Mouse (Mus musculus) E14TG2a.4 (cell line): ENCODE results near the gene Btnl10.

Source experiments
- CTCF ChIP-seq: conservative IDR thresholded peaks from 2 replicates; pipeline ENCODE4 v1.5.1; 2014; ENCODE audit warnings: low read length
- POU5F1 ChIP-seq: IDR thresholded peaks from 2 replicates; pipeline ENCODE4 v1.6.1; 2014; ENCODE audit warnings: low read length, borderline replicate concordance

- TF ChIP-seq CTCF (no peak), POU5F1 (no peak)
Measured at GRCm38 (mm10) chr11:58918759-58919158, 1.1 kb downstream of the Btnl10 start.
